17 mouse cellular contexts compared by ENCODE assay signal in genomic region chr11:32057389-32057788, GRCm38 (mm10). TPM values are rescaled to one million over a fixed set of nuclear protein-coding genes. Genes with fewer than 3 reads are reported as not detected.
A peak's percentile ranks its signal among the peaks of the same experiment; 100 is the strongest.
DNase-seq lines count a peak whose midpoint lies in the region; ATAC-seq and TF ChIP-seq lines count a peak whose summit lies in the region.
"Had no signal": no experiment of that assay in that cellular context is flagged by ENCODE, and none has a peak within 500 bp of the region (broad histone marks: within the 10 kb centered on the region; RNA-seq: fewer than 3 reads in every experiment).

No protein-coding gene starts in this region.

- no peaks in the 10 kb centered on the region for H3K27me3 ChIP-seq in forebrain, embryonic 13.5 days
- H3K27me3 ChIP-seq in forebrain, postnatal 0 days (ENCODE audit: insufficient read depth, low read length), result no peaks in the 10 kb centered on the region
- no peaks in the 10 kb centered on the region for H3K27me3 ChIP-seq in neural tube, embryonic 12.5 days (replicated peaks)
- no peaks in the 10 kb centered on the region for H3K27me3 ChIP-seq in kidney, adult 2 months (replicated peaks; ENCODE audit: control insufficient read depth, insufficient read depth, low read length)
- H3K27me3 ChIP-seq in heart, adult 2 months (ENCODE audit: control insufficient read depth, insufficient read depth, low read length), result no peaks in the 10 kb centered on the region
- H3K27me3 ChIP-seq: liver, embryonic 12.5 days; lung, embryonic 15.5 days had no signal

- no peaks in the 10 kb centered on the region for H3K9me3 ChIP-seq in forebrain, embryonic 13.5 days (replicated peaks)
- no peaks in the 10 kb centered on the region for H3K9me3 ChIP-seq in forebrain, postnatal 0 days (ENCODE audit: low read length)
- H3K9me3 ChIP-seq in neural tube, embryonic 12.5 days, result no peaks in the 10 kb centered on the region
- H3K9me3 ChIP-seq: liver, embryonic 12.5 days; lung, embryonic 15.5 days had no signal

- TF ChIP-seq CTCF in forebrain, postnatal 0 days (IDR thresholded peaks at IDR 0.05; ENCODE audit: low read depth), result no peak
- no peak for TF ChIP-seq CTCF in kidney, adult 2 months (conservative IDR thresholded peaks at IDR 0.05; ENCODE audit: insufficient read depth, insufficient read length, low read depth, low read length)
- no peak for TF ChIP-seq CTCF in heart, adult 2 months (IDR thresholded peaks at IDR 0.05)

- 82% methylated on average over 11 of the region's 11 CpGs for WGBS in forebrain, embryonic 13.5 days
- WGBS in forebrain, postnatal 0 days, result 82% methylated on average over 11 of the region's 11 CpGs
- 62% methylated on average over 11 of the region's 11 CpGs for WGBS in neural tube, embryonic 12.5 days
- 89% methylated on average over 11 of the region's 11 CpGs for WGBS in kidney, adult 2 months
- WGBS in heart, adult 2 months, result 74% methylated on average over 11 of the region's 11 CpGs

- H3K36me3 ChIP-seq in forebrain, embryonic 13.5 days (ENCODE audit: poor library complexity, severe bottlenecking), result peaks cover 49% of the 10 kb centered on the region
- H3K36me3 ChIP-seq in forebrain, postnatal 0 days (ENCODE audit: insufficient read depth), result peaks cover 56% of the 10 kb centered on the region
- H3K36me3 ChIP-seq in neural tube, embryonic 12.5 days, result peaks cover 38% of the 10 kb centered on the region
- H3K36me3 ChIP-seq in kidney, adult 2 months (ENCODE audit: control insufficient read depth, insufficient read depth, low read length), result no peaks in the 10 kb centered on the region
- H3K36me3 ChIP-seq in heart, adult 2 months (ENCODE audit: control insufficient read depth, insufficient read depth, low read length), result no peaks in the 10 kb centered on the region
- H3K36me3 ChIP-seq: liver, embryonic 12.5 days; lung, embryonic 15.5 days had no signal

- peak overlapping the region; percentile 21; the same call in 1 of the 2 replicates for H3K27ac ChIP-seq in forebrain, embryonic 13.5 days
- H3K27ac ChIP-seq in forebrain, postnatal 0 days (ENCODE audit: low read depth, low read length), result peak overlapping the region; percentile 70
- H3K27ac ChIP-seq in neural tube, embryonic 12.5 days, result 0 out of 2 replicates have a peak overlapping the region, but pooled peaks have one; percentile 21
- H3K27ac ChIP-seq in kidney, adult 2 months (ENCODE audit: insufficient read depth, low read depth, low read length), result no peak overlapping the region
- H3K27ac ChIP-seq in heart, adult 2 months, result no peak overlapping the region
- H3K27ac ChIP-seq: liver, embryonic 12.5 days; lung, embryonic 15.5 days had no signal

- no peak overlapping the region for H3K4me3 ChIP-seq in forebrain, embryonic 13.5 days
- H3K4me3 ChIP-seq in forebrain, postnatal 0 days (ENCODE audit: low read depth, low read length), result no peak overlapping the region
- no peak overlapping the region for H3K4me3 ChIP-seq in neural tube, embryonic 12.5 days
- H3K4me3 ChIP-seq in kidney, adult 2 months (ENCODE audit: insufficient read depth, low read depth, low read length), result no peak overlapping the region
- H3K4me3 ChIP-seq in heart, adult 2 months, result no peak overlapping the region
- H3K4me3 ChIP-seq: liver, embryonic 12.5 days; lung, embryonic 15.5 days; megakaryocyte, embryonic 14.5 days had no signal

- TF ChIP-seq EP300 in heart, adult 2 months (IDR thresholded peaks at IDR 0.05; ENCODE audit: insufficient read depth, low read depth, low read length), result no peak

- H3K79me2 ChIP-seq in heart, adult 2 months (replicated peaks; ENCODE audit: control insufficient read depth, insufficient read depth, low read length), result no peaks in the 10 kb centered on the region

- intact Hi-C loops in heart, adult 2 months (cut with DNase I), result no loop called here

- peak; percentile 22; the same call in 1 of the 2 replicates for ATAC-seq in forebrain, embryonic 13.5 days
- ATAC-seq in forebrain, postnatal 0 days, result 0 out of 2 replicates have a peak, but pooled peaks have one; percentile 1
- peak; percentile 75 for ATAC-seq in neural tube, embryonic 12.5 days (ENCODE audit: low FRiP score, low read depth)
- ATAC-seq: CD4-positive, CD25-positive, alpha-beta regulatory T cell, adult 4 months; liver, embryonic 12.5 days had no signal

- peaks cover 38% of the 10 kb centered on the region for H3K4me1 ChIP-seq in forebrain, embryonic 13.5 days
- H3K4me1 ChIP-seq in forebrain, postnatal 0 days (ENCODE audit: insufficient read depth), result peaks cover 23% of the 10 kb centered on the region
- H3K4me1 ChIP-seq in neural tube, embryonic 12.5 days, result peaks cover 11% of the 10 kb centered on the region
- no peaks in the 10 kb centered on the region for H3K4me1 ChIP-seq in kidney, adult 2 months (ENCODE audit: control insufficient read depth, insufficient read depth, low read length)
- H3K4me1 ChIP-seq in heart, adult 2 months (ENCODE audit: control insufficient read depth, insufficient read depth, low read length), result peaks cover 1% of the 10 kb centered on the region; the same call in 1 of the 2 replicates
- H3K4me1 ChIP-seq: liver, embryonic 12.5 days; lung, embryonic 15.5 days had no signal

- no peak overlapping the region for H3K4me2 ChIP-seq in forebrain, embryonic 13.5 days
- no peak overlapping the region for H3K4me2 ChIP-seq in forebrain, postnatal 0 days (ENCODE audit: low read depth)
- H3K4me2 ChIP-seq in neural tube, embryonic 12.5 days (replicated peaks), result no peak overlapping the region
- H3K4me2 ChIP-seq: liver, embryonic 12.5 days; lung, embryonic 15.5 days had no signal

- no peak for TF ChIP-seq POLR2A in kidney, adult 2 months (IDR thresholded peaks at IDR 0.05; ENCODE audit: low read depth, low read length)
- TF ChIP-seq POLR2A in heart, adult 2 months (IDR thresholded peaks at IDR 0.05; ENCODE audit: insufficient read depth, low read depth, low read length), result no peak

- DNase-seq in forebrain, postnatal 0 days, result no peak
- DNase-seq in mesoderm, embryonic 11.5 days (ENCODE audit: low read depth, low spot score), result peak; percentile 30
- DNase-seq in kidney, postnatal 10 days, result no peak
- DNase-seq in kidney, adult 2 months, result no peak
- DNase-seq in layer of hippocampus, postnatal 36 days, result no peak
- DNase-seq in heart, adult 2 months, result no peak
- DNase-seq: adrenal gland, adult 2 months; cerebellum, adult 11-12 months; gastrocnemius, postnatal 10 days; thymus, postnatal 4 days had no signal

- no peak overlapping the region for H3K9ac ChIP-seq in forebrain, embryonic 13.5 days
- H3K9ac ChIP-seq in forebrain, postnatal 0 days, result peak overlapping the region; percentile 31; the same call in 1 of the 2 replicates
- no peak overlapping the region for H3K9ac ChIP-seq in neural tube, embryonic 12.5 days
- no peak overlapping the region for H3K9ac ChIP-seq in heart, adult 2 months (ENCODE audit: low read depth, low read length)
- H3K9ac ChIP-seq: liver, embryonic 12.5 days; lung, embryonic 15.5 days had no signal

RNA-seq across cellular contexts. Expression of gene Nsg2, which starts 57.1 kb away (rescaled TPM):
- 358 and 394 TPM in 2 replicates for polyA plus RNA-seq in forebrain, embryonic 13.5 days (2015; fragmentation: Nextera tagmentation; extraction: Ambion mirVana)
- total RNA-seq in forebrain, postnatal 0 days (2014; rRNA removed), result 1,434 and 1,519 TPM in 2 replicates
- 646 and 742 TPM in 2 replicates for polyA plus RNA-seq in forebrain, postnatal 0 days (2015; fragmentation: Nextera tagmentation; extraction: Ambion mirVana)
- polyA plus RNA-seq in neural tube, embryonic 12.5 days (2016; fragmentation: Nextera tagmentation; extraction: Ambion mirVana), result 212 and 216 TPM in 2 replicates
- polyA plus RNA-seq in kidney, adult 2 months (2012; rRNA removed), result 2.9 and 4.0 TPM in 2 replicates
- total RNA-seq in layer of hippocampus, postnatal 36 days (2021), result 100 to 1,000 TPM; 660 to 690 TPM
- 1 to 10 TPM in 1 of 2 experiments, under 1 TPM in 1; 0.76 to 1.4 TPM for total RNA-seq in heart, adult 2 months (2021)
- polyA plus RNA-seq in heart, adult 2 months (2012; rRNA removed), result 1.1 and 1.2 TPM in 2 replicates
- total RNA-seq: MEL had no signal

Comparison
In these comparisons a context has a peak if more than half of its experiments do, and no peak if none do; other contexts are left out.
1. ATAC-seq: peak in every context shown above with its lines; median percentile 75 in neural tube, embryonic 12.5 days; 22 in forebrain, embryonic 13.5 days; 1 in forebrain, postnatal 0 days.
2. H3K27ac ChIP-seq: peak in forebrain, embryonic 13.5 days (single experiment), forebrain, postnatal 0 days (single experiment) and neural tube, embryonic 12.5 days (single experiment); none in kidney, adult 2 months (single experiment) and heart, adult 2 months (single experiment).
3. RNA of gene Nsg2, which starts 57.1 kb away (polyA plus RNA-seq): 646 to 742 TPM in forebrain, postnatal 0 days, 358 to 394 TPM in forebrain, embryonic 13.5 days and 212 to 216 TPM in neural tube, embryonic 12.5 days; 2.9 to 4.0 TPM in kidney, adult 2 months and 1.1 to 1.2 TPM in heart, adult 2 months; every median in the first group is over 10 times any median in the second.